Mouse (Mus musculus) stomach, postnatal 0 days (tissue): ENCODE data around the gene Ip6k3. TPM values are rescaled to one million over a fixed set of nuclear protein-coding genes. Genes with fewer than 3 reads are reported as not detected.

Experiments used
- ATAC-seq: fragments of 200-750 bp; cut with Nextera tagmentation; 2 replicates; pipeline ENCODE4 v1.8.0; 2017; ENCODE audit not compliant: low FRiP score, low TSS enrichment
- DNase-seq: peaks from one replicate; pipeline ENCODE4 v3.0.0-alpha.2; 2016; ENCODE audit warnings: low spot score
- H3K27ac ChIP-seq: fragments of 300-500 bp; sonication (generic); replicated peaks from 2 replicates; pipeline ENCODE4 v1.5.1; 2014; ENCODE audit warnings: mild to moderate bottlenecking, control low read depth
- H3K27me3 ChIP-seq: fragments of 300-500 bp; sonication (generic); 2 replicates; pipeline ENCODE4 v1.6.1; 2014; ENCODE audit warnings: low read length; ENCODE audit not compliant: control insufficient read depth, insufficient read depth
- H3K36me3 ChIP-seq: fragments of 300-500 bp; sonication (generic); 2 replicates; pipeline ENCODE4 v1.6.1; 2014; ENCODE audit warnings: low read length, mixed read lengths; ENCODE audit not compliant: control insufficient read depth, insufficient read depth
- H3K4me1 ChIP-seq: fragments of 300-500 bp; sonication (generic); replicated peaks from 2 replicates; pipeline ENCODE4 v1.6.1; 2014; ENCODE audit warnings: antibody characterized with exemption; ENCODE audit not compliant: control insufficient read depth, insufficient read depth
- H3K4me2 ChIP-seq: fragments of 300-500 bp; sonication (generic); replicated peaks from 2 replicates; pipeline ENCODE4 v1.6.1; 2014; ENCODE audit warnings: low read depth, mild to moderate bottlenecking, control low read depth, moderate library complexity
- H3K4me3 ChIP-seq: fragments of 300-500 bp; sonication (generic); 2 replicates; pipeline ENCODE4 v1.5.1; 2014; ENCODE audit warnings: low read depth, low read length, control low read depth
- H3K9ac ChIP-seq: fragments of 300-500 bp; sonication (generic); 2 replicates; pipeline ENCODE4 v1.6.1; 2014; ENCODE audit warnings: mild to moderate bottlenecking, low read length, control low read depth, mixed read lengths
- H3K9me3 ChIP-seq: fragments of 300-500 bp; sonication (generic); 2 replicates; pipeline ENCODE4 v1.6.1; 2016; ENCODE audit warnings: low read length; ENCODE audit not compliant: control insufficient read depth
- CTCF ChIP-seq: IDR thresholded peaks from 2 replicates; pipeline ENCODE4 v1.5.1; 2016; ENCODE audit warnings: antibody characterized with exemption, low read depth, mild to moderate bottlenecking, moderate library complexity
- EP300 ChIP-seq: optimal IDR thresholded peaks from 2 replicates; pipeline ENCODE3; 2016; ENCODE audit warnings: antibody characterized with exemption
- WGBS: fragments of 180-500 bp; shearing (Covaris S2); extraction: QIAGEN DNeasy Blood & Tissue Kit; methylation state at CpG from one replicate; pipeline ENCODE4 v1.1.7; 2014; 5-methylcytosine and 5-hydroxymethylcytosine counted together
- polyA plus RNA-seq: library from polyadenylated mRNA; unstranded; fragments of >200 nt; fragmentation: Nextera tagmentation; extraction: Ambion mirVana; gene quantifications from 2 replicates; pipeline ENCODE4 v1.2.1, GENCODE M21; 2015

Gene Ip6k3
- polyA plus RNA-seq, 1 experiment from 2014 or later: 0.13 TPM

- Histone ChIP-seq H3K4me3 (peak overlapping the region; percentile 86), H3K27ac (peak overlapping the region; percentile 98), H3K4me2 (peak overlapping the region; percentile 91), H3K27me3 (no peaks in the 10 kb centered on the region), H3K36me3 (peaks cover 21% of the 10 kb centered on the region), H3K4me1 (no peaks in the 10 kb centered on the region), H3K9ac (peak overlapping the region; percentile 95), H3K9me3 (no peaks in the 10 kb centered on the region)
- TF ChIP-seq CTCF: no peak
- no peak for TF ChIP-seq EP300
- ATAC-seq: peak; percentile 71
- 0% methylated on average over 44 of the region's 74 CpGs for WGBS
- peak; percentile 60 for DNase-seq
Measured at GRCm38 (mm10) chr17:27203358-27204074, 35.9 kb upstream of the Ip6k3 start.

GRCm38 (mm10) chr17:27202919-27203357 is 35.3 kb upstream of the Ip6k3 start:
- Histone ChIP-seq H3K9me3 (no peaks in the 10 kb centered on the region), H3K27ac (peak overlapping the region; percentile 98), H3K4me2 (peak overlapping the region; percentile 91), H3K27me3 (no peaks in the 10 kb centered on the region), H3K4me1 (no peaks in the 10 kb centered on the region), H3K9ac (peak overlapping the region; percentile 95), H3K4me3 (peak overlapping the region; percentile 86), H3K36me3 (peaks cover 21% of the 10 kb centered on the region)
- DNase-seq (peak; percentile 58), ATAC-seq (no peak)
- WGBS: 32% methylated on average over 14 of the region's 14 CpGs
- no peak for TF ChIP-seq CTCF
- TF ChIP-seq EP300: no peak

- H3K36me3 ChIP-seq: peaks cover 21% of the 10 kb centered on the region
- no peak for DNase-seq
- no peak overlapping the region for H3K9ac ChIP-seq
- TF ChIP-seq CTCF: peak; percentile 64
- no peak for TF ChIP-seq EP300
- H3K9me3 ChIP-seq: no peaks in the 10 kb centered on the region
- no peak for ATAC-seq
- H3K27ac ChIP-seq: no peak overlapping the region
- H3K4me1 ChIP-seq: no peaks in the 10 kb centered on the region
- WGBS: 84% methylated on average over 2 of the region's 2 CpGs
- no peak overlapping the region for H3K4me3 ChIP-seq
- H3K27me3 ChIP-seq: no peaks in the 10 kb centered on the region
- H3K4me2 ChIP-seq: no peak overlapping the region
Measured at GRCm38 (mm10) chr17:27201981-27202380, 34.4 kb upstream of the Ip6k3 start.

- Histone ChIP-seq H3K9ac (no peak overlapping the region), H3K27ac (no peak overlapping the region), H3K4me2 (no peak overlapping the region), H3K27me3 (no peaks in the 10 kb centered on the region), H3K9me3 (no peaks in the 10 kb centered on the region), H3K36me3 (peaks cover 21% of the 10 kb centered on the region), H3K4me1 (no peaks in the 10 kb centered on the region), H3K4me3 (no peak overlapping the region)
- TF ChIP-seq EP300: no peak
- TF ChIP-seq CTCF: peak; percentile 34; the same call in 1 of the 2 replicates
- DNase-seq: no peak
- no peak for ATAC-seq
- WGBS: 59% methylated on average over 11 of the region's 11 CpGs
Measured at GRCm38 (mm10) chr17:27200801-27201200, 33.2 kb upstream of the Ip6k3 start.

GRCm38 (mm10) chr17:27199864-27200263 is 32.3 kb upstream of the Ip6k3 start:
- Histone ChIP-seq H3K9ac (no peak overlapping the region), H3K27me3 (no peaks in the 10 kb centered on the region), H3K4me3 (no peak overlapping the region), H3K9me3 (no peaks in the 10 kb centered on the region), H3K4me1 (no peaks in the 10 kb centered on the region), H3K27ac (no peak overlapping the region), H3K36me3 (peaks cover 27% of the 10 kb centered on the region), H3K4me2 (no peak overlapping the region)
- ATAC-seq (no peak), DNase-seq (no peak)
- WGBS: 88% methylated on average over 7 of the region's 7 CpGs
- TF ChIP-seq EP300 (no peak), CTCF (no peak)

- DNase-seq: no peak
- Histone ChIP-seq H3K27ac (no peak overlapping the region), H3K9ac (no peak overlapping the region), H3K9me3 (no peaks in the 10 kb centered on the region), H3K27me3 (no peaks in the 10 kb centered on the region), H3K4me3 (no peak overlapping the region), H3K36me3 (peaks cover 29% of the 10 kb centered on the region), H3K4me1 (no peaks in the 10 kb centered on the region), H3K4me2 (no peak overlapping the region)
- TF ChIP-seq EP300: no peak
- TF ChIP-seq CTCF: no peak
- 94% methylated on average over 9 of the region's 9 CpGs for WGBS
- no peak for ATAC-seq
Measured at GRCm38 (mm10) chr17:27199205-27199604, 31.6 kb upstream of the Ip6k3 start.
